Mouse (Mus musculus): ENCODE measurements around the gene Pla2g3. TPM values are rescaled to one million over a fixed set of nuclear protein-coding genes. Genes with fewer than 3 reads are reported as not detected.

Gene Pla2g3
- polyA plus RNA-seq, 2 experiments, result 0.40 to 0.99 TPM

GRCm38 (mm10) chr11:3519756-3520398, 31.8 kb downstream of the Pla2g3 start:
- TF ChIP-seq POLR2A (IDR thresholded peaks at IDR 0.05; ENCODE audit: borderline replicate concordance, extremely low read depth, insufficient read depth, insufficient read length), result no peak
- ATAC-seq (ENCODE audit: low FRiP score, low read depth) (no peak), DNase-seq (ENCODE audit: low spot score) (no peak)
- no peak overlapping the region for H3K4me2 ChIP-seq (replicated peaks; ENCODE audit: low read depth, low read length, severe bottlenecking)
- H3K9me3 ChIP-seq (ENCODE audit: control insufficient read depth, low read length), result no peaks in the 10 kb centered on the region
- H3K36me3 ChIP-seq (ENCODE audit: control insufficient read depth, insufficient read depth, low read length), result peaks cover 56% of the 10 kb centered on the region
- 0 out of 2 replicates have a peak, but pooled peaks cover 5% of the 10 kb centered on the region for H3K27me3 ChIP-seq (ENCODE audit: control insufficient read depth, insufficient read depth, low read length)
- H3K9ac ChIP-seq (ENCODE audit: low read depth, low read length, severe bottlenecking), result no peak overlapping the region
- no peak overlapping the region for H3K4me3 ChIP-seq (replicated peaks; ENCODE audit: low read length)
- peaks cover 17% of the 10 kb centered on the region for H3K4me1 ChIP-seq (ENCODE audit: control insufficient read depth, insufficient read depth, low read length)
- WGBS, result 79% methylated on average over 11 of the region's 11 CpGs
- no peak overlapping the region for H3K27ac ChIP-seq (replicated peaks; ENCODE audit: low read depth, low read length)

- H3K9ac ChIP-seq (ENCODE audit: low read depth, low read length, severe bottlenecking), result no peak overlapping the region
- H3K4me1 ChIP-seq (ENCODE audit: control insufficient read depth, insufficient read depth, low read length), result peaks cover 13% of the 10 kb centered on the region; the same call in 1 of the 2 replicates
- ATAC-seq (ENCODE audit: low FRiP score, low read depth), result no peak
- WGBS, result 83% methylated on average over 14 of the region's 14 CpGs
- no peak overlapping the region for H3K27ac ChIP-seq (replicated peaks; ENCODE audit: low read depth, low read length)
- H3K4me2 ChIP-seq (replicated peaks; ENCODE audit: low read depth, low read length, severe bottlenecking), result no peak overlapping the region
- H3K4me3 ChIP-seq (replicated peaks; ENCODE audit: low read length), result no peak overlapping the region
- TF ChIP-seq POLR2A (IDR thresholded peaks at IDR 0.05; ENCODE audit: borderline replicate concordance, extremely low read depth, insufficient read depth, insufficient read length), result no peak
- no peak for DNase-seq (ENCODE audit: low spot score)
- 0 out of 2 replicates have a peak, but pooled peaks cover 5% of the 10 kb centered on the region for H3K27me3 ChIP-seq (ENCODE audit: control insufficient read depth, insufficient read depth, low read length)
- no peaks in the 10 kb centered on the region for H3K9me3 ChIP-seq (ENCODE audit: control insufficient read depth, low read length)
- H3K36me3 ChIP-seq (ENCODE audit: control insufficient read depth, insufficient read depth, low read length), result peaks cover 66% of the 10 kb centered on the region
These were observed 32.8 kb downstream of the Pla2g3 start for GRCm38 (mm10) chr11:3520919-3521318.

- Histone ChIP-seq H3K36me3 (ENCODE audit: control insufficient read depth, insufficient read depth, low read length) (peaks cover 73% of the 10 kb centered on the region), H3K27me3 (ENCODE audit: control insufficient read depth, insufficient read depth, low read length) (0 out of 2 replicates have a peak, but pooled peaks cover 5% of the 10 kb centered on the region), H3K9me3 (ENCODE audit: control insufficient read depth, low read length) (no peaks in the 10 kb centered on the region), H3K4me3 (replicated peaks; ENCODE audit: low read length) (no peak overlapping the region), H3K27ac (replicated peaks; ENCODE audit: low read depth, low read length) (no peak overlapping the region), H3K4me1 (ENCODE audit: control insufficient read depth, insufficient read depth, low read length) (peaks cover 10% of the 10 kb centered on the region; the same call in 1 of the 2 replicates), H3K9ac (ENCODE audit: low read depth, low read length, severe bottlenecking) (no peak overlapping the region), H3K4me2 (replicated peaks; ENCODE audit: low read depth, low read length, severe bottlenecking) (no peak overlapping the region)
- ATAC-seq (ENCODE audit: low FRiP score, low read depth), result no peak
- no peak for DNase-seq (ENCODE audit: low spot score)
- WGBS, result 82% methylated on average over 23 of the region's 23 CpGs
- no peak for TF ChIP-seq POLR2A (IDR thresholded peaks at IDR 0.05; ENCODE audit: borderline replicate concordance, extremely low read depth, insufficient read depth, insufficient read length)
These were observed 33.5 kb downstream of the Pla2g3 start for GRCm38 (mm10) chr11:3521339-3522224.

DNA sequence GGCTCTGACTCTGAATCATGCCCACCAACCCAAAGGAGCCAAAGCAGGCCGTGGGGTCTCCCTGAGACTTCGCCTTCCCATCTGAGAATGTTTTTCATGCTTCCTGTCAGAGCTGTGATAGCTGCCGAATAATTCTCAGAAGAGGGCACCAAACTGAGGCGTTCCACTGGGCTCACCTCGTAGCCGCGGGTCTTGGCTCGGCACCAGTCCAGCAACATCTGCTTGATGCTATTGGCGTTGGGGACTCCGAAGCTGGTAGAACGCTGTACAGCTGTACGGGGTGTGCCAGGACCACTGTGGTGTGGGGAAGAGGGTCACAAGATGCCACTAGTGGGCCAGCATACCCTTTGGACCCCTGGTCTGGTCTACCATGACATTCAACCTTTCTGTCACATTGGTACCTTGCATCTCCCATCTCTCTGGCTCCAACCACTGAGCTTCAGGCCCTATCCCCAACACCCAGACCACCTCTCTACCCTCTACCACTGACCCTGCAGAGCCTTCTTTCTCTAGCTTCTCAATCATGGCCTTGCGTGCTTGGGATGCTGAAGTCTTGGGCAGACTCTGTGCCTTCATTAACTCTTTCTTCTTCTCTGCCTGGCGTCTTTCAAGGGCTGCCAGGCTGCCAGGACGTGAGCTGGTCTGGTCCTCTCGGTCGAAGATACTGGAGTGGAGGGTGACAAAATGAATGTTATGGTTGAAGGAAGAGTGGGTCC, 34.4 kb downstream of the Pla2g3 start:
- no peak overlapping the region for H3K9ac ChIP-seq (ENCODE audit: low read depth, low read length, severe bottlenecking)
- H3K4me3 ChIP-seq (replicated peaks; ENCODE audit: low read length), result no peak overlapping the region
- TF ChIP-seq POLR2A (IDR thresholded peaks at IDR 0.05; ENCODE audit: borderline replicate concordance, extremely low read depth, insufficient read depth, insufficient read length), result no peak
- H3K9me3 ChIP-seq (ENCODE audit: control insufficient read depth, low read length), result no peaks in the 10 kb centered on the region
- WGBS, result 96% methylated on average over 17 of the region's 17 CpGs
- peaks cover 82% of the 10 kb centered on the region for H3K36me3 ChIP-seq (ENCODE audit: control insufficient read depth, insufficient read depth, low read length)
- H3K27me3 ChIP-seq (ENCODE audit: control insufficient read depth, insufficient read depth, low read length), result no peaks in the 10 kb centered on the region
- DNase-seq (ENCODE audit: low spot score), result no peak
- H3K4me1 ChIP-seq (ENCODE audit: control insufficient read depth, insufficient read depth, low read length), result 0 out of 2 replicates have a peak, but pooled peaks cover 4% of the 10 kb centered on the region
- H3K27ac ChIP-seq (replicated peaks; ENCODE audit: low read depth, low read length), result no peak overlapping the region
- no peak overlapping the region for H3K4me2 ChIP-seq (replicated peaks; ENCODE audit: low read depth, low read length, severe bottlenecking)
- ATAC-seq (ENCODE audit: low FRiP score, low read depth), result no peak

All from limb, embryonic 14.5 days (tissue).